Mouse (Mus musculus): ENCODE results near the gene 6430571L13Rik.

- TF ChIP-seq POLR2A (IDR thresholded peaks at IDR 0.05; ENCODE audit: extremely low read depth, insufficient read depth, low read length) = no peak
- TF ChIP-seq CTCF (IDR thresholded peaks at IDR 0.05; ENCODE audit: low read depth, low read length) = no peak
These were observed 14.4 kb downstream of the 6430571L13Rik start for GRCm38 (mm10) chr9:107354826-107355225.

Data from liver, adult 2 months (tissue).